Mouse (Mus musculus): ENCODE results near the gene Rptor. TPM values are rescaled to one million over a fixed set of nuclear protein-coding genes. Genes with fewer than 3 reads are reported as not detected.

Rptor gene
- polyA plus RNA-seq, 1 experiment from 2014 or later = 12.4 TPM

DNA sequence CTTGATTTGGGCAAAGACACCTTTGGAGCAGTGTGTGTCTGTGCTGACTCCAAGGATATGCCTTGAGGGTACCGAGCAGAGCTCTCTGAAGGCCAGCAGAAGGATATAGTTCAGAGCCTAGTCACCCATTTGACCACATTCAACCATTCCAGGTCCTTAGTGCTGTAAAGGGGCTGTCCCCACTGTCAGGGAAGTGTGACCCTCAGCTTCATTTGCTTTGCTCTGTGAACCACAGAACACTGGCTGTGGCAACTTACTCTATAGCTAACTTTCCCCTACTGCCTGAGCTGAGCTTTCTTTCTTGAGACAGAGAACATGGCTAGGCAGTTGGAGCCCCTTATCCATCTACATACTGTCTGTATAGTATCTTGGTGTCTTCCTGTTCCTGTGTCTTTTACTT is 175.2 kb downstream of the Rptor start:
- Histone ChIP-seq H3K27me3 (ENCODE audit: control insufficient read depth, insufficient read depth, low read length) (no peaks in the 10 kb centered on the region), H3K9me3 (ENCODE audit: control insufficient read depth, low read length) (no peaks in the 10 kb centered on the region), H3K9ac (ENCODE audit: low read depth, low read length) (no peak overlapping the region), H3K36me3 (ENCODE audit: control insufficient read depth, insufficient read depth, low read length) (no peaks in the 10 kb centered on the region), H3K27ac (ENCODE audit: low read depth, low read length) (no peak overlapping the region), H3K4me2 (replicated peaks; ENCODE audit: low read depth, low read length) (no peak overlapping the region), H3K4me3 (ENCODE audit: low read depth, low read length) (no peak overlapping the region), H3K4me1 (replicated peaks; ENCODE audit: control insufficient read depth, insufficient read depth, low read length) (no peaks in the 10 kb centered on the region)
- ATAC-seq (ENCODE audit: low FRiP score) (no peak), DNase-seq (ENCODE audit: low spot score) (no peak)
- 90% methylated on average over 1 of the region's 1 CpGs for WGBS

DNA sequence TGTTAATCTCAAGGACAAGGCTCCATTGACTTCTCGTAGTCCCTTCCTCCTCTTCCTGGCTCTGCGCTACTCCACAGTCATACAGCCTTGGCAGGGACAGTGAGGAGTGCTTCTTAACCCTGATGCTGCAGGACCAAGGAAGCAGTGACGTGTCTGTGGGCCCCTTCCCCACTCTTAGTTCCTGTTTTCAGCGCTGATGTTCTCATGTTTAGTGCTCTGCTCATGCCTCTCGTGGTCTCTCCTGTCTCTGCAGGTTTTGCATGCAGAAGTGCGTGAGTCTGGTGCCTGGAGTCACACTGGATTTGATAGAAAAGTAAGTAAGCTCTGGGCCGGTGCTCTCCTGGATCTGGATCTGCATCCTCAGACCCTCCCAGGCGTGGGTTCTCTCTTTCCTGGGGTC is 177.6 kb downstream of the Rptor start:
- Histone ChIP-seq H3K27ac (ENCODE audit: low read depth, low read length) (no peak overlapping the region), H3K4me1 (replicated peaks; ENCODE audit: control insufficient read depth, insufficient read depth, low read length) (no peaks in the 10 kb centered on the region), H3K27me3 (ENCODE audit: control insufficient read depth, insufficient read depth, low read length) (no peaks in the 10 kb centered on the region), H3K4me3 (ENCODE audit: low read depth, low read length) (no peak overlapping the region), H3K9ac (ENCODE audit: low read depth, low read length) (no peak overlapping the region), H3K4me2 (replicated peaks; ENCODE audit: low read depth, low read length) (no peak overlapping the region), H3K9me3 (ENCODE audit: control insufficient read depth, low read length) (no peaks in the 10 kb centered on the region), H3K36me3 (ENCODE audit: control insufficient read depth, insufficient read depth, low read length) (no peaks in the 10 kb centered on the region)
- DNase-seq (ENCODE audit: low spot score) (no peak), ATAC-seq (ENCODE audit: low FRiP score) (no peak)
- WGBS = 87% methylated on average over 8 of the region's 8 CpGs

DNA sequence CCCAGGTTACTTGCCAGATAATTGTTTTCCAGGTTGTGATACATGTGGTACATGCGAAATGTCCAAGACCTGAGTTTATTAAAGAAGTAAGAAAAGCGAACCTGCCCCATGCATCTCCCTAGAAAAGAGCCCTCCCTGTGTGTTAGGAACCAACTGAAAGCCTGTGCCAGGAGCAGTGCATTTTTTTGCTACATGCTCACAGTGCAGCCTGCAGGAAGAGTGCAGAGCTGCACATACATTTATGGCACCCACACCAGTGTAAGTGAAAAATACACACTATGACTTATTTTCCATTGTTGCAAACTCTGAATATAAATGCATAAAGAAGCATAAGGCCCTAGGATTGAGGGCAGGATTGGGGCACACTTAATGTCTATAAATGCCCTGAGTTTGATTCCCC is 178.5 kb downstream of the Rptor start:
- ATAC-seq (ENCODE audit: low FRiP score) = no peak
- Histone ChIP-seq H3K27ac (ENCODE audit: low read depth, low read length) (no peak overlapping the region), H3K27me3 (ENCODE audit: control insufficient read depth, insufficient read depth, low read length) (no peaks in the 10 kb centered on the region), H3K9ac (ENCODE audit: low read depth, low read length) (no peak overlapping the region), H3K9me3 (ENCODE audit: control insufficient read depth, low read length) (no peaks in the 10 kb centered on the region), H3K4me2 (replicated peaks; ENCODE audit: low read depth, low read length) (no peak overlapping the region), H3K4me3 (ENCODE audit: low read depth, low read length) (no peak overlapping the region), H3K36me3 (ENCODE audit: control insufficient read depth, insufficient read depth, low read length) (no peaks in the 10 kb centered on the region), H3K4me1 (replicated peaks; ENCODE audit: control insufficient read depth, insufficient read depth, low read length) (no peaks in the 10 kb centered on the region)
- 97% methylated on average over 2 of the region's 2 CpGs for WGBS
- no peak for DNase-seq (ENCODE audit: low spot score)

DNA sequence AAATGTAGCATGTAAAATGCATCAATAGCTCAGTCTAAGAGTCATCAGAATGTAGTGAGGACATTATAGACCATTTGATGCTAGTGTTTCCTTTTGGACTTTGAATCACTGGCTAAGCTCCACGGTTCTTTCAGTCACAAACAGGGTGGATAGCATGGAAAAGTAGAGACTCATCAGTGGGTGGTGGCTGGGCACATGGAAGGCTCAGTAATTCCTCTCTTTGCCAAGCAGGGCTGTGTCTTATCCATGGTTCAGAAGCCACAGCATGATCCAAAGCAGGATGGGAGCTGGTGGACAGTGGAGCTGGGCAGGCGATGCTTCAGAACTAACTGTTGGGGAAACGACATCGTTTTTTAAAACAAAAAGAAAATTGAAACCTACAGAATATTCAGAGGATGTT is 179.0 kb downstream of the Rptor start:
- Histone ChIP-seq H3K4me2 (replicated peaks; ENCODE audit: low read depth, low read length) (no peak overlapping the region), H3K27me3 (ENCODE audit: control insufficient read depth, insufficient read depth, low read length) (no peaks in the 10 kb centered on the region), H3K4me1 (replicated peaks; ENCODE audit: control insufficient read depth, insufficient read depth, low read length) (no peaks in the 10 kb centered on the region), H3K4me3 (ENCODE audit: low read depth, low read length) (no peak overlapping the region), H3K36me3 (ENCODE audit: control insufficient read depth, insufficient read depth, low read length) (no peaks in the 10 kb centered on the region), H3K9ac (ENCODE audit: low read depth, low read length) (no peak overlapping the region), H3K9me3 (ENCODE audit: control insufficient read depth, low read length) (no peaks in the 10 kb centered on the region), H3K27ac (ENCODE audit: low read depth, low read length) (no peak overlapping the region)
- ATAC-seq (ENCODE audit: low FRiP score) (no peak), DNase-seq (ENCODE audit: low spot score) (no peak)
- 94% methylated on average over 4 of the region's 4 CpGs for WGBS

DNA sequence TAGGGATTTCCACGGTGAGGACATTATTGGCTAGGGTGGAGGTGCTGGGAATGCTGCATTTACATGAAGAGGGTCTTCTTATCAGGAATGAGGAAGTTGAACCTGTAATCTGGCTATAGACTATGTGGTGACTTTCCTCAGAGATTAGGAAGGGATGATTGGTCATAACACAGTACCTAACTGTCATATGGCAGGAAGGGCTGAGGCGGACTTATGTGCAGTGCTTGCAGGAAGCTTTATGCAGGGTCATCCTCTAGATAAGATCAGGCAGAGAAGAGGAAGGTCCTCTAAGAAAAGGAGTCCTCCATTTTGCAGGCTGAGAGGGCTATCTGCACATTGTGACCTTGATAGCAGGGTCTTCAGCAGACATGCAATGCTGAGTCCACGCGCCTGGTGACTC is 180.9 kb downstream of the Rptor start:
- Histone ChIP-seq H3K4me3 (ENCODE audit: low read depth, low read length) (no peak overlapping the region), H3K27ac (ENCODE audit: low read depth, low read length) (no peak overlapping the region), H3K9ac (ENCODE audit: low read depth, low read length) (no peak overlapping the region), H3K4me2 (replicated peaks; ENCODE audit: low read depth, low read length) (no peak overlapping the region), H3K27me3 (ENCODE audit: control insufficient read depth, insufficient read depth, low read length) (no peaks in the 10 kb centered on the region), H3K4me1 (replicated peaks; ENCODE audit: control insufficient read depth, insufficient read depth, low read length) (peaks cover 3% of the 10 kb centered on the region; the same call in 1 of the 2 replicates), H3K9me3 (ENCODE audit: control insufficient read depth, low read length) (no peaks in the 10 kb centered on the region), H3K36me3 (ENCODE audit: control insufficient read depth, insufficient read depth, low read length) (no peaks in the 10 kb centered on the region)
- 94% methylated on average over 4 of the region's 4 CpGs for WGBS
- DNase-seq (ENCODE audit: low spot score) = no peak
- no peak for ATAC-seq (ENCODE audit: low FRiP score)

DNA sequence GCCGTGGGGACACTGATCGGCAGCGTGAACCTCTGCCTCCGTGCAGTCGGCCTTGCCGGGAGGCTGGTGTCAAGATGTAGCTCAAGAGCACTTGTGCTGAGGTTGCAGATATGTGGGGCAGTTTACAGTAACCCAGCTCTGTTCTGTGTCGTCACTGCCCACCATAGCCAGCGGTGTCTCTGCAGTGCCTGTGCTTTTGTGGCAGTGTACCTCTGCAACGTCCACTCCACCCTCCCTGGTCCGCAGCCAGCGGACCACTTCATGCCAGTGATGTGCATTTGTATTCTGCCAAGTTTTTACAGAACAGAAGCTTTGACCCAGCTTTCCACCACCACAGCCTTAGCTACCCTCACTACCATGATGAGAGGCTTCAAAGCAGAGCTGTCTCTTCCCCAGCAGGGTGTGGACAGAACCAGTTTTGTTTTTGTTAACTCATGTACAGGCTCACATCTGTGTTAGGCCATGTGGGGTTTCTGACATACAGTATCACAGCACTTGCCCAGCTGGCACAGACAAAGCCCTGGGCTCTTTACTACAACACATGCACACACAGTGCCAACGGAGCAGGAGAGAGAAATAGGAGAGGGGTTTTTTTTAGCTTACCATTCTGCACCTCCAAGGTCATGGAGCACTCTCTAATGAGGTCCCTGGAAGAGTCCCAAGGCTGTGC is 182.1 kb downstream of the Rptor start:
- no peak for DNase-seq (ENCODE audit: low spot score)

DNA sequence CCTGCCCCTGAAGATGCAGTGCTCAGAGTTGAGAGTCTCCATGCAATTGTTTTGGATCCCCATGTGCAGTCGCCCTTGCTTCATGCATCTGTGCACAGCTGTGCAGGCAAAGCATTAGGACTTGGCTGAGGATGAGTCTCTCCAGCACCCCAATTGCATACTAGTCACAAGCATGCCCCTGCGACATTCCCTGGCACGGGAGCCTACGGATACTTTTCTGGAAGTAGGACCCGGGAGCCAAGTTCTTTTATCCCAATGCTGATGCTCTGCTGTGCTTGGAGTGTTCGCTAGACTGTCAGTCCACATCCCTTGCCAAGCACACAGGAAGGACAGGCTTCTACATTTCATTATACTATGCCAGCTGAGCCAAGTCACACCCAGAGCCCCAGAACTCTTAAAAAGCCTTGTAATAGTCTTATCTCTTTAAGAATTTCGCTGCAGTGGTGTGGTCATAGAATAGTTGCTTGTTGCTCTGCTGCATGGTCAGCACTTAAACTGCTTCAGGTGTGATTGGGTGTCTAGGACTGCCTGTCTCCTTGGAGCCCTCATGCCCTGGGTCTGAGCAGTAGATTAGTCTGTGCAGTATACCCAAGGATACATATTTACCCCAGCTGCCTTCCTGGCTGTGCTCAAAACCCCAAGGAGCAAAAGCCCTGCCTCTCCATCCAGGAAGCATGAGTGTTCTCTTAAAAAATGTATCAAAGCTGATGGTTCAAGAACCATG is 183.1 kb downstream of the Rptor start:
- H3K4me3 ChIP-seq (ENCODE audit: low read depth, low read length) = no peak overlapping the region
- no peak for ATAC-seq (ENCODE audit: low FRiP score)

More for the DNA sequence above, 182.1 kb downstream of the Rptor start:
- Histone ChIP-seq H3K4me3 (ENCODE audit: low read depth, low read length) (no peak overlapping the region), H3K4me1 (replicated peaks; ENCODE audit: control insufficient read depth, insufficient read depth, low read length) (peaks cover 3% of the 10 kb centered on the region; the same call in 1 of the 2 replicates), H3K36me3 (ENCODE audit: control insufficient read depth, insufficient read depth, low read length) (no peaks in the 10 kb centered on the region), H3K9ac (ENCODE audit: low read depth, low read length) (no peak overlapping the region), H3K27ac (ENCODE audit: low read depth, low read length) (no peak overlapping the region), H3K9me3 (ENCODE audit: control insufficient read depth, low read length) (no peaks in the 10 kb centered on the region), H3K4me2 (replicated peaks; ENCODE audit: low read depth, low read length) (no peak overlapping the region), H3K27me3 (ENCODE audit: control insufficient read depth, insufficient read depth, low read length) (no peaks in the 10 kb centered on the region)
- WGBS = 95% methylated on average over 12 of the region's 12 CpGs
- ATAC-seq (ENCODE audit: low FRiP score) = no peak

DNA sequence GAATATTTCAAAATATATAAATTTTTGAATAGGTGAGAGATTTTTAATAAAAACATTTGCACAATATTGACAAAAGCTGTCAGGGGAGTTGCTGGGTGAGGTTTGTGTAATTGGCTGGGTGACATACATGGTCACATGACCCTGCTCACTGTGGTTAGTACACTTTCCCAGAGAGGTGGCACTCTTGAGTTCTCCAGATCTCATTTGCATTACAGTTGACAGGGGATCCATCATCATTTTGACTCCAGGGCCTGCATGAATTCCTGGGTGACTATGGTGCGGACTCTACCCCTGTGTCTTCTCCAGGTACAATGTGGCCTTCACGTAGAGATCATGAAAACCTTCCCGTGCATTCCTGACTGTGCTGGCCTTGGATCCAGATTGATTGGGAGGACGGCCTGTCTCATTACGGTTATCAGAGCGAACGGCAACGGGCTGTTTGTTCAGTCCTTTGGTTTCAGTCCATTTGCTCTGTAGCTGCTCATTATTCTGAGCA is 183.7 kb downstream of the Rptor start:
- Histone ChIP-seq H3K27me3 (ENCODE audit: control insufficient read depth, insufficient read depth, low read length) (no peaks in the 10 kb centered on the region), H3K4me1 (replicated peaks; ENCODE audit: control insufficient read depth, insufficient read depth, low read length) (peaks cover 5% of the 10 kb centered on the region; the same call in 1 of the 2 replicates), H3K9me3 (ENCODE audit: control insufficient read depth, low read length) (no peaks in the 10 kb centered on the region), H3K9ac (ENCODE audit: low read depth, low read length) (no peak overlapping the region), H3K4me3 (ENCODE audit: low read depth, low read length) (no peak overlapping the region), H3K4me2 (replicated peaks; ENCODE audit: low read depth, low read length) (no peak overlapping the region), H3K27ac (ENCODE audit: low read depth, low read length) (0 out of 2 replicates have a peak overlapping the region, but pooled peaks have one; percentile 24), H3K36me3 (ENCODE audit: control insufficient read depth, insufficient read depth, low read length) (no peaks in the 10 kb centered on the region)
- WGBS = 83% methylated on average over 8 of the region's 8 CpGs
- ATAC-seq (ENCODE audit: low FRiP score) (no peak), DNase-seq (ENCODE audit: low spot score) (no peak)

More for the DNA sequence above, 183.1 kb downstream of the Rptor start:
- H3K27me3 ChIP-seq (ENCODE audit: control insufficient read depth, insufficient read depth, low read length) = no peaks in the 10 kb centered on the region
- 94% methylated on average over 7 of the region's 7 CpGs for WGBS
- H3K4me2 ChIP-seq (replicated peaks; ENCODE audit: low read depth, low read length) = no peak overlapping the region
- no peaks in the 10 kb centered on the region for H3K9me3 ChIP-seq (ENCODE audit: control insufficient read depth, low read length)
- no peak overlapping the region for H3K9ac ChIP-seq (ENCODE audit: low read depth, low read length)
- H3K36me3 ChIP-seq (ENCODE audit: control insufficient read depth, insufficient read depth, low read length) = no peaks in the 10 kb centered on the region
- H3K4me1 ChIP-seq (replicated peaks; ENCODE audit: control insufficient read depth, insufficient read depth, low read length) = peaks cover 5% of the 10 kb centered on the region; the same call in 1 of the 2 replicates
- DNase-seq (ENCODE audit: low spot score) = no peak
- H3K27ac ChIP-seq (ENCODE audit: low read depth, low read length) = 0 out of 2 replicates have a peak overlapping the region, but pooled peaks have one; percentile 10
